Mouse (Mus musculus): Measurements from ENCODE around the gene Rgs10.
"Not testable (repeated sequence)": the region's sequence is repeated elsewhere in the genome, so short reads cannot be mapped to it uniquely, and the experiment has no call there.

The Rgs10 gene

GRCm38 (mm10) chr7:128369366-128369765 is 49.2 kb downstream of the Rgs10 start:
- no peak for DNase-seq

GRCm38 (mm10) chr7:128368828-128369227 is 49.7 kb downstream of the Rgs10 start:
- no peak for DNase-seq

GRCm38 (mm10) chr7:128366654-128367053 is 51.9 kb downstream of the Rgs10 start:
- DNase-seq: no peak

- DNase-seq: no peak
Observed at GRCm38 (mm10) chr7:128365096-128365715, 53.4 kb downstream of the Rgs10 start.

- no peak for DNase-seq
Observed at GRCm38 (mm10) chr7:128364526-128364925, 54.0 kb downstream of the Rgs10 start.

GRCm38 (mm10) chr7:128363806-128364205 is 54.8 kb downstream of the Rgs10 start:
- DNase-seq: no peak

- DNase-seq: no peak
Observed at GRCm38 (mm10) chr7:128362916-128363315, 55.6 kb downstream of the Rgs10 start.

- DNase-seq: no peak
Observed at GRCm38 (mm10) chr7:128359741-128360140, 58.8 kb downstream of the Rgs10 start.

- no peak for DNase-seq
Observed at GRCm38 (mm10) chr7:128359164-128359563, 59.4 kb downstream of the Rgs10 start.

GRCm38 (mm10) chr7:128358741-128359140 is 59.8 kb downstream of the Rgs10 start:
- no peak for DNase-seq

GRCm38 (mm10) chr7:128356868-128357755 is 61.4 kb downstream of the Rgs10 start:
- DNase-seq: no peak

- no peak for DNase-seq
Observed at GRCm38 (mm10) chr7:128355463-128355862, 63.1 kb downstream of the Rgs10 start.

- DNase-seq: no peak
Observed at GRCm38 (mm10) chr7:128352721-128353120, 65.8 kb downstream of the Rgs10 start.

GRCm38 (mm10) chr7:128351176-128351575 is 67.4 kb downstream of the Rgs10 start:
- DNase-seq: no peak

GRCm38 (mm10) chr7:128350316-128350715 is 68.2 kb downstream of the Rgs10 start:
- no peak for DNase-seq

- DNase-seq: no peak
Observed at GRCm38 (mm10) chr7:128349751-128350150, 68.8 kb downstream of the Rgs10 start.

- no peak for DNase-seq
Observed at GRCm38 (mm10) chr7:128348608-128349007, 70.0 kb downstream of the Rgs10 start.

- no peak for DNase-seq
Observed at GRCm38 (mm10) chr7:128346991-128347390, 71.6 kb downstream of the Rgs10 start.

- DNase-seq: no peak
Observed at GRCm38 (mm10) chr7:128346522-128346921, 72.0 kb downstream of the Rgs10 start.

GRCm38 (mm10) chr7:128345691-128346090 is 72.9 kb downstream of the Rgs10 start:
- no peak for DNase-seq

GRCm38 (mm10) chr7:128344928-128345653 is 73.5 kb downstream of the Rgs10 start:
- DNase-seq: peak; percentile 63 to 68

- no peak for DNase-seq
Observed at GRCm38 (mm10) chr7:128344488-128344887, 74.1 kb downstream of the Rgs10 start.

- not testable (repeated sequence) for DNase-seq
Observed at GRCm38 (mm10) chr7:128342691-128343090, 75.9 kb downstream of the Rgs10 start.

All from B cell, adult 2 months (primary cell).